18 mouse cellular contexts compared by ENCODE assay signal in the genomic region with DNA sequence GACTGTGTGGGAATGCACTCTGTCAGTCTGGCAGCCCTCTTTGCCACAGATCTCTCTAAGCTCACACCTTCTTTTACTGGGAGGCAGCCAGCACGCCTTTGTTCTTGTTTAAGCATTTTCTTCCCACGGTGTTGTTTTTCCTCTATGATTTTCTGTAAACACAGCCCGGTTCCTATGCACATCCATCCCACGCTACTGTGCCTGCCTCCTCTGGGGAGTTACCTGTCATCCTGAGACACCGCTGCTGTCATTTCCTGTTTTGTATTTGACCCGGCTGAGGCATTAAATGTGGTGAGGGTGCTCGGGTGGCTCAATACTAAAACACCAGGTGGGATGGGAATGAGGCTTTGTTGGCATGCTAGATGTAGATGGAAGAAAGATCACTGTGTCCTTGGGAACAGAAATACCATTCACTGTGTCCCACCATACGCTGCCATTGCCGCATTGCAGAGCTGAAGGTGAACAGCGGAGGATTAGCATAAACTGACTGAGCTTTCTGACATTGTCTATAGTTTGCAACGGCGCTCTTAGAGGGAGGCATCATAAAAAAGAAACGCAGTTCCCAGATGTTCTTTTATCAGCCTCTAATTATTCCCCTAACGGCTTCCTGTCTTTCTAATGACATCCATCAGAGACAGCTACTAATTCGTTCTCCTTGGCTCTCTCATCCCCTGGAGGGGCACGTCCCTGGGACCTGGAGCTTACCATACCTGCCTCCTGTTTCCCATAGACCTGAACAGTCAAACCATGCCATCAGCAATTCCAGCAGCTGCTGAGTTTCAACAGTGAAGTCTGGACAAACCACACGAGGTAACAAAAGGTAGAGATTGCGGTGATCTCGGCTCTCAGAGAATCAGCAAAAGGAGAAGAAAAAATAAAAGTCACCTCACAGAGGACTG.
DNase-seq lines count a peak whose midpoint lies in the region; ATAC-seq and TF ChIP-seq lines count a peak whose summit lies in the region.
"Had no signal": no experiment of that assay in that cellular context is flagged by ENCODE, and none has a peak within 500 bp of the region (broad histone marks: within the 10 kb centered on the region; RNA-seq: fewer than 3 reads in every experiment).

No protein-coding gene starts in this region.

- no peak overlapping the region for H3K9ac ChIP-seq in intestine, embryonic 14.5 days (ENCODE audit: low read length)
- H3K9ac ChIP-seq in intestine, postnatal 0 days (ENCODE audit: low read depth, low read length): no peak overlapping the region
- H3K9ac ChIP-seq in neural tube, embryonic 12.5 days: no peak overlapping the region
- H3K9ac ChIP-seq: embryonic facial prominence, embryonic 13.5 days; liver, embryonic 15.5 days; midbrain, embryonic 12.5 days had no signal

- H3K27me3 ChIP-seq in intestine, embryonic 14.5 days (replicated peaks; ENCODE audit: control insufficient read depth, insufficient read depth, low read length): no peaks in the 10 kb centered on the region
- H3K27me3 ChIP-seq in intestine, postnatal 0 days (replicated peaks; ENCODE audit: control insufficient read depth, insufficient read depth, low read length): no peaks in the 10 kb centered on the region
- H3K27me3 ChIP-seq in neural tube, embryonic 12.5 days (replicated peaks): no peaks in the 10 kb centered on the region
- H3K27me3 ChIP-seq: embryonic facial prominence, embryonic 13.5 days; liver, embryonic 15.5 days; midbrain, embryonic 12.5 days had no signal

- DNase-seq in intestine, embryonic 14.5 days (ENCODE audit: low spot score): peak; percentile 42
- DNase-seq in neural tube, embryonic 10.5 days (ENCODE audit: extremely low spot score, low spot score): no peak
- peak; percentile 8 for DNase-seq in forelimb bud, embryonic 11.5 days (ENCODE audit: low read depth, low spot score)
- DNase-seq in cerebellum, adult 9-11 months: no peak
- DNase-seq: adrenal gland, adult 8-10 months; cerebellum, postnatal 25 days; gastrocnemius, postnatal 36 days; layer of hippocampus, postnatal 36 days; lung, postnatal 14 days; thymus, adult 2 months had no signal

- 56% methylated on average over 19 of the region's 19 CpGs for WGBS in intestine, embryonic 14.5 days
- 66% methylated on average over 19 of the region's 19 CpGs for WGBS in intestine, postnatal 0 days
- 46% methylated on average over 19 of the region's 19 CpGs for WGBS in neural tube, embryonic 12.5 days
- WGBS in olfactory bulb, adult 2 months: 32% methylated on average over 19 of the region's 19 CpGs

- H3K4me2 ChIP-seq in intestine, embryonic 14.5 days (ENCODE audit: low read length): no peak overlapping the region
- no peak overlapping the region for H3K4me2 ChIP-seq in intestine, postnatal 0 days (replicated peaks; ENCODE audit: low read depth)
- 0 out of 2 replicates have a peak overlapping the region, but pooled peaks have one; percentile 13 for H3K4me2 ChIP-seq in neural tube, embryonic 12.5 days (replicated peaks)
- H3K4me2 ChIP-seq: embryonic facial prominence, embryonic 13.5 days; heart, embryonic 11.5 days; liver, embryonic 15.5 days; midbrain, embryonic 12.5 days had no signal

- H3K9me3 ChIP-seq in intestine, embryonic 14.5 days (ENCODE audit: control insufficient read depth, low read length): no peaks in the 10 kb centered on the region
- H3K9me3 ChIP-seq in intestine, postnatal 0 days (ENCODE audit: control insufficient read depth): no peaks in the 10 kb centered on the region
- no peaks in the 10 kb centered on the region for H3K9me3 ChIP-seq in neural tube, embryonic 12.5 days
- H3K9me3 ChIP-seq: embryonic facial prominence, embryonic 13.5 days; liver, embryonic 15.5 days; midbrain, embryonic 12.5 days had no signal

- TF ChIP-seq POLR2A in olfactory bulb, adult 2 months (IDR thresholded peaks at IDR 0.05; ENCODE audit: insufficient read depth, low read depth, low read length): no peak

- H3K27ac ChIP-seq in intestine, embryonic 14.5 days (ENCODE audit: low read depth): no peak overlapping the region
- no peak overlapping the region for H3K27ac ChIP-seq in intestine, postnatal 0 days (ENCODE audit: low read depth, low read length)
- no peak overlapping the region for H3K27ac ChIP-seq in neural tube, embryonic 12.5 days
- H3K27ac ChIP-seq in olfactory bulb, adult 2 months (ENCODE audit: insufficient read depth, low read depth, low read length): peak overlapping the region; percentile 59; the same call in 1 of the 2 replicates
- H3K27ac ChIP-seq: embryonic facial prominence, embryonic 13.5 days; liver, embryonic 15.5 days; midbrain, embryonic 12.5 days had no signal

- no peak for TF ChIP-seq CTCF in intestine, postnatal 0 days (IDR thresholded peaks at IDR 0.05; ENCODE audit: low read depth)
- no peak for TF ChIP-seq CTCF in olfactory bulb, adult 2 months (IDR thresholded peaks at IDR 0.05; ENCODE audit: insufficient read depth, low read depth, low read length)

- H3K4me3 ChIP-seq in intestine, embryonic 14.5 days (ENCODE audit: low read depth, low read length): no peak overlapping the region
- H3K4me3 ChIP-seq in intestine, postnatal 0 days (ENCODE audit: low read depth, low read length): no peak overlapping the region
- H3K4me3 ChIP-seq in neural tube, embryonic 12.5 days: no peak overlapping the region
- no peak overlapping the region for H3K4me3 ChIP-seq in olfactory bulb, adult 2 months (ENCODE audit: insufficient read depth, low read depth, low read length)
- H3K4me3 ChIP-seq: embryonic facial prominence, embryonic 13.5 days; liver, embryonic 15.5 days; midbrain, embryonic 12.5 days had no signal

- no peaks in the 10 kb centered on the region for H3K4me1 ChIP-seq in intestine, embryonic 14.5 days (replicated peaks; ENCODE audit: control insufficient read depth, insufficient read depth, low read length)
- no peaks in the 10 kb centered on the region for H3K4me1 ChIP-seq in intestine, postnatal 0 days (replicated peaks; ENCODE audit: control insufficient read depth, insufficient read depth, low read length)
- no peaks in the 10 kb centered on the region for H3K4me1 ChIP-seq in neural tube, embryonic 12.5 days
- H3K4me1 ChIP-seq in olfactory bulb, adult 2 months (ENCODE audit: control insufficient read depth, insufficient read depth, low read length): peaks cover 18% of the 10 kb centered on the region
- H3K4me1 ChIP-seq: embryonic facial prominence, embryonic 13.5 days; liver, embryonic 15.5 days; midbrain, embryonic 12.5 days had no signal

- H3K36me3 ChIP-seq in intestine, embryonic 14.5 days (ENCODE audit: control insufficient read depth, insufficient read depth, low read length): no peaks in the 10 kb centered on the region
- no peaks in the 10 kb centered on the region for H3K36me3 ChIP-seq in intestine, postnatal 0 days (ENCODE audit: control insufficient read depth, insufficient read depth)
- no peaks in the 10 kb centered on the region for H3K36me3 ChIP-seq in neural tube, embryonic 12.5 days
- H3K36me3 ChIP-seq: embryonic facial prominence, embryonic 13.5 days; liver, embryonic 15.5 days; midbrain, embryonic 12.5 days had no signal

- ATAC-seq in intestine, embryonic 14.5 days (replicated peaks; ENCODE audit: low FRiP score, low TSS enrichment, low read depth): no peak
- no peak for ATAC-seq in intestine, postnatal 0 days
- ATAC-seq in neural tube, embryonic 12.5 days (ENCODE audit: low FRiP score, low read depth): peak; percentile 56; the same call in 1 of the 2 replicates
- ATAC-seq in activated CD4-positive, CD25-positive, alpha-beta regulatory T cell, adult 4 months: no peak

Comparison
In these comparisons a context has a peak if more than half of its experiments do, and no peak if none do; other contexts are left out.
1. DNase-seq: peak in intestine, embryonic 14.5 days (single experiment) and forelimb bud, embryonic 11.5 days (single experiment); none in neural tube, embryonic 10.5 days (single experiment) and cerebellum, adult 9-11 months (single experiment).